Mouse (Mus musculus) heart, postnatal 0 days (tissue): ENCODE measurements around the gene Dmc1.

Source experiments
- CTCF ChIP-seq: IDR thresholded peaks from 2 replicates; pipeline ENCODE4 v1.5.1; 2016; ENCODE audit warnings: antibody characterized with exemption, control low read depth, low read depth
- EP300 ChIP-seq: IDR thresholded peaks from 2 replicates; pipeline ENCODE4 v1.6.1; 2016; ENCODE audit warnings: antibody characterized with exemption, low read depth

DNA sequence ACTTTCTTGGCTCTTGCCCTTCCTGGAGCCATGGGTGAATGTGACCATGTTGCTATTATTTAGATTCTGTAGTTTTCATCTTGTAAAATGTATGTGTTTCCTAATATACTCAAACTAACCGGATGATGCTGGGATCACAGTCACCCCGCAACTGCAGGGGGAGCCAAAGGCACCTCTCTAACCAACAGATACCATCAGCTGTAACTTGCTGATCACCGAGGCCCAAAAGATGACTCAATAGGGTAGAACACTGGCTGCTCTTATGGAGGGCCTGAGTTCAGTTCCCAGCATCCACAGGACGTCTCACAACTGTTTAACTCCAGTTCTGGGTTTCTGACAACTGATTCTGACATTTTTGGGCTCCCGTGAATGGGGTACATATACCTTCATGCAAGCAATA lies 11.8 kb upstream of the Dmc1 start:
- TF ChIP-seq CTCF: no peak
- no peak for TF ChIP-seq EP300
